Mouse (Mus musculus): ENCODE data around the gene Gm5788. TPM values are rescaled to one million over a fixed set of nuclear protein-coding genes. Genes with fewer than 3 reads are reported as not detected.
"Not testable (repeated sequence)": the region's sequence is repeated elsewhere in the genome, so short reads cannot be mapped to it uniquely, and the experiment has no call there.

The Gm5788 gene
- not detected in 2 replicates for polyA plus RNA-seq (2014; fragmentation: Nextera tagmentation; extraction: Ambion mirVana)

GRCm38 (mm10) chr12:87494421-87494820 lies at the start of gene Gm5788:
Gm5788 (plus strand) TSS chr12:87494721.
- ATAC-seq (ENCODE audit: insufficient read depth); DNase-seq; H3K4me2 ChIP-seq; H3K4me3 ChIP-seq (ENCODE audit: low read depth, low read length); H3K36me3 ChIP-seq (ENCODE audit: insufficient read depth); H3K4me1 ChIP-seq (ENCODE audit: insufficient read depth); H3K27me3 ChIP-seq (ENCODE audit: insufficient read depth, low read length); H3K27ac ChIP-seq (ENCODE audit: low read depth); H3K9me3 ChIP-seq (ENCODE audit: low read depth, low read length); H3K9ac ChIP-seq: not testable (repeated sequence)
- 89% methylated on average over 3 of the region's 3 CpGs for WGBS

- ATAC-seq (ENCODE audit: insufficient read depth) (no peak), DNase-seq (no peak)
- Histone ChIP-seq H3K27ac (ENCODE audit: low read depth) (no peak overlapping the region), H3K36me3 (ENCODE audit: insufficient read depth) (peaks cover 78% of the 10 kb centered on the region), H3K4me3 (ENCODE audit: low read depth, low read length) (no peak overlapping the region), H3K9ac (no peak overlapping the region), H3K9me3 (ENCODE audit: low read depth, low read length) (no peaks in the 10 kb centered on the region), H3K4me2 (no peak overlapping the region), H3K27me3 (ENCODE audit: insufficient read depth, low read length) (no peaks in the 10 kb centered on the region), H3K4me1 (ENCODE audit: insufficient read depth) (no peaks in the 10 kb centered on the region)
- WGBS = 84% methylated on average over 9 of the region's 9 CpGs
- TF ChIP-seq CTCF (IDR thresholded peaks at IDR 0.05; ENCODE audit: low read depth) = no peak
These were observed 45.1 kb upstream of the Gm5788 start for GRCm38 (mm10) chr12:87449456-87449855.

GRCm38 (mm10) chr12:87464678-87465297 lies 29.7 kb upstream of the Gm5788 start:
- Histone ChIP-seq H3K27me3 (ENCODE audit: insufficient read depth, low read length) (no peaks in the 10 kb centered on the region), H3K27ac (ENCODE audit: low read depth) (no peak overlapping the region), H3K4me2 (no peak overlapping the region), H3K4me1 (ENCODE audit: insufficient read depth) (no peaks in the 10 kb centered on the region), H3K9ac (no peak overlapping the region), H3K4me3 (ENCODE audit: low read depth, low read length) (no peak overlapping the region), H3K9me3 (ENCODE audit: low read depth, low read length) (no peaks in the 10 kb centered on the region), H3K36me3 (ENCODE audit: insufficient read depth) (peaks cover 81% of the 10 kb centered on the region)
- TF ChIP-seq CTCF (IDR thresholded peaks at IDR 0.05; ENCODE audit: low read depth) = no peak
- WGBS = 85% methylated on average over 6 of the region's 6 CpGs
- ATAC-seq (ENCODE audit: insufficient read depth) = no peak
- no peak for DNase-seq

GRCm38 (mm10) chr12:87470263-87471136 lies 24.0 kb upstream of the Gm5788 start:
- H3K27ac ChIP-seq (ENCODE audit: low read depth) = no peak overlapping the region
- 57% methylated on average over 7 of the region's 7 CpGs for WGBS
- H3K9ac ChIP-seq = peak overlapping the region; percentile 93

GRCm38 (mm10) chr12:87471421-87471963 lies 23.0 kb upstream of the Gm5788 start:
- under 1% methylated on average over 19 of the region's 19 CpGs for WGBS
- Histone ChIP-seq H3K4me3 (ENCODE audit: low read depth, low read length) (peak overlapping the region; percentile 85), H3K9ac (peak overlapping the region; percentile 93), H3K27ac (ENCODE audit: low read depth) (peak overlapping the region; percentile 86), H3K36me3 (ENCODE audit: insufficient read depth) (peaks cover 25% of the 10 kb centered on the region), H3K4me1 (ENCODE audit: insufficient read depth) (0 out of 2 replicates have a peak, but pooled peaks cover 4% of the 10 kb centered on the region), H3K27me3 (ENCODE audit: insufficient read depth, low read length) (no peaks in the 10 kb centered on the region), H3K4me2 (peak overlapping the region; percentile 78), H3K9me3 (ENCODE audit: low read depth, low read length) (no peaks in the 10 kb centered on the region)
- DNase-seq (peak; percentile 46), ATAC-seq (ENCODE audit: insufficient read depth) (no peak)
- TF ChIP-seq CTCF (IDR thresholded peaks at IDR 0.05; ENCODE audit: low read depth) = no peak

More at GRCm38 (mm10) chr12:87470263-87471136, 24.0 kb upstream of the Gm5788 start:
- DNase-seq (no peak), ATAC-seq (ENCODE audit: insufficient read depth) (no peak)
- H3K9me3 ChIP-seq (ENCODE audit: low read depth, low read length) = no peaks in the 10 kb centered on the region
- H3K4me3 ChIP-seq (ENCODE audit: low read depth, low read length) = peak overlapping the region; percentile 85
- peaks cover 29% of the 10 kb centered on the region for H3K36me3 ChIP-seq (ENCODE audit: insufficient read depth)
- TF ChIP-seq CTCF (IDR thresholded peaks at IDR 0.05; ENCODE audit: low read depth) = no peak
- H3K4me1 ChIP-seq (ENCODE audit: insufficient read depth) = 0 out of 2 replicates have a peak, but pooled peaks cover 4% of the 10 kb centered on the region
- H3K27me3 ChIP-seq (ENCODE audit: insufficient read depth, low read length) = no peaks in the 10 kb centered on the region
- H3K4me2 ChIP-seq = peak overlapping the region; percentile 78

- ATAC-seq (ENCODE audit: insufficient read depth) = peak; percentile 97
- 3% methylated on average over 45 of the region's 45 CpGs for WGBS
These were observed 22.3 kb upstream of the Gm5788 start, which contains the start of gene Snw1 for GRCm38 (mm10) chr12:87471964-87472786. Snw1 (minus strand) TSS chr12:87472274.

More at GRCm38 (mm10) chr12:87471964-87472786, 22.3 kb upstream of the Gm5788 start, which contains the start of gene Snw1:
- Histone ChIP-seq H3K9me3 (ENCODE audit: low read depth, low read length) (no peaks in the 10 kb centered on the region), H3K36me3 (ENCODE audit: insufficient read depth) (peaks cover 18% of the 10 kb centered on the region), H3K9ac (peak within 1 kb of the TSS; percentile 93), H3K27ac (ENCODE audit: low read depth) (peak within 1 kb of the TSS; percentile 86), H3K4me1 (ENCODE audit: insufficient read depth) (0 out of 2 replicates have a peak, but pooled peaks cover 4% of the 10 kb centered on the region), H3K4me2 (peak within 1 kb of the TSS; percentile 78), H3K4me3 (ENCODE audit: low read depth, low read length) (peak within 1 kb of the TSS; percentile 85), H3K27me3 (ENCODE audit: insufficient read depth, low read length) (no peaks in the 10 kb centered on the region)
- peak; percentile 99 for DNase-seq
- no peak for TF ChIP-seq CTCF (IDR thresholded peaks at IDR 0.05; ENCODE audit: low read depth)

All from lung, embryonic 14.5 days (tissue).